Mouse (Mus musculus) adrenal gland, postnatal 0 days (tissue): ENCODE measurements around the gene Olfr1193. TPM values are rescaled to one million over a fixed set of nuclear protein-coding genes. Genes with fewer than 3 reads are reported as not detected.

Source experiments
- polyA plus RNA-seq: library from polyadenylated mRNA; unstranded; fragments of >200 nt; fragmentation: Nextera tagmentation; extraction: Ambion mirVana; gene quantifications from 2 replicates; pipeline ENCODE4 v1.2.1, GENCODE M21; 2015

Gene Olfr1193
- polyA plus RNA-seq = not detected in 2 replicates

DNA sequence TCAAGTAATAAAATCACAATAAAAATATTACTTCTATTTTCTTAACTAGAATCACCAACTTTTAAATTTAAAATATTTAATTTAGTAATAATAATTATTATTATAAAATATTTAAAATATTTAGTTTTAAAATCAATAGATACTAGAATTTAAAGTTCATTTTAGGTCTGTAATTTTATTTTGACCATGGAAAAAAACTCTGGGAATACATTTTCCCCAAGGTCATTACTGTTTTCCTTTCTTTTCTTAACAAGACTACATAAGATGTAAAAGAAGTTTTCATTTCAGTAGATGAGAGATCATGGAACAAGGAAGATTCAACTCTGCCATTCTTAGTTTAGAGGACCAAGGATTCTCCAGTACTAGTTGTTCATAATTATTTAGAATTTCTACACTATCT, at the start of gene Olfr1193:
Gene Olfr1193, plus strand, starts transcription at position 301 of the 400 bp plus-strand sequence.

GRCm38 (mm10) chr2:88640242-88640641, 35.2 kb upstream of the Olfr1193 start, which contains the start of gene Olfr1191-ps1:
Gene Olfr1191-ps1 (plus strand): TSS chr2:88640542.

GRCm38 (mm10) chr2:88648209-88648608, 27.2 kb upstream of the Olfr1193 start, which contains the start of gene Olfr1192-ps1:
Gene Olfr1192-ps1 (plus strand): TSS chr2:88648509.

DNA sequence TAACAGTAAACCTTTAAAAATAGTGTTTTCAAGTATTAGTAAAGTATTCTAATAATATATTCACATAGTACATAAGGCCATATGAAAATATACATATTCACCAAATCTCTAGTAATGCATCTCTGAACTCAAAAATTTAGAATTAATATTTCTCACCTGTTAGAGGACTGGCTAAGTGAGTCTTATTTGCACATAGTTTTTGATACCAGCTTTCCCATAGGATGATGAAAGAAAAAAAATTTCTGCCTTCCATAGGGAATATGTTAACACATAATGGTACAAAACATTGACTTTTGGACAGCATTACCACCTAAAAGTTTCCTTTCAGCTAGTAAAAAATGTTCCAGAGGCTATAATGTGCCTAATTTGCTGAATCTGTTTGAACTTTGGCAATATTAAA, 13.7 kb downstream of the Olfr1193 start, which contains the start of gene Olfr1195:
Gene Olfr1195, minus strand, starts transcription at position 101 of the 400 bp plus-strand sequence.

DNA sequence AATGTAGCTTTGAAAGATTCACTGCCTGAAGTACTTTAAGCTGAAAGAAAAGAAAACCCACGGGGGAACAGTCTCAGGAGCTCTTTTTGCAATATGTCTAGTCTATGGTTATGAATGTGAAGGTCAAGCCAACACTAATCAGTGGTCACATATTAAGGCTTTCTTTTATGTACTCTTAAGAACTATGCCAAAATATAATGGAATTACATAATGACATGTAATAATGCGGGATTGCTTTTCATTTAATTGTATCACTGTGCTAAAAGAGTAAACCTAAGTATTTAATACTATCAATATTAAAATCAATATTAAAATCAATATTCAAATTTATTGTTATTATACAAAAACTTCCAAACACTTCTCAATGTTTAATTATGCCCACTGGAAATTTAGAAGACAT, 29.1 kb downstream of the Olfr1193 start, which contains the start of gene Olfr1196:
Gene Olfr1196, minus strand, starts transcription at position 101 of the 400 bp plus-strand sequence.

Other genes starting within 250 kb of the Olfr1193 start
- gene Olfr1181, start 249.5 kb upstream of the Olfr1193 start, polyA plus RNA-seq = not detected in 2 replicates
- gene Gm13757, start 226.5 kb upstream of the Olfr1193 start, polyA plus RNA-seq = not detected in 2 replicates
- not detected in 2 replicates for gene Olfr1183, start 220.8 kb upstream of the Olfr1193 start, polyA plus RNA-seq
- gene Olfr1184, start 192.0 kb upstream of the Olfr1193 start, polyA plus RNA-seq = not detected in 2 replicates
- not detected in 2 replicates for gene Olfr1185-ps1, start 182.3 kb upstream of the Olfr1193 start, polyA plus RNA-seq
- gene Olfr1186, start 157.1 kb upstream of the Olfr1193 start, polyA plus RNA-seq = not detected in 2 replicates
- gene Olfr1188, start 118.7 kb upstream of the Olfr1193 start, polyA plus RNA-seq = not detected in 2 replicates
- gene Olfr1189, start 89.2 kb upstream of the Olfr1193 start, polyA plus RNA-seq = not detected in 2 replicates
- gene Olfr1191-ps1, start 35.1 kb upstream of the Olfr1193 start, polyA plus RNA-seq = not detected in 2 replicates
- not detected in 2 replicates for gene Olfr1192-ps1, start 27.1 kb upstream of the Olfr1193 start, polyA plus RNA-seq
- gene Olfr1195, start 13.6 kb downstream of the Olfr1193 start, polyA plus RNA-seq = not detected in 2 replicates
- not detected in 2 replicates for gene Olfr1196, start 29.0 kb downstream of the Olfr1193 start, polyA plus RNA-seq
- not detected in 2 replicates for gene Olfr1197, start 56.7 kb downstream of the Olfr1193 start, polyA plus RNA-seq
- gene Olfr1198, start 75.7 kb downstream of the Olfr1193 start, polyA plus RNA-seq = not detected in 2 replicates
- not detected in 2 replicates for gene Olfr1199, start 84.8 kb downstream of the Olfr1193 start, polyA plus RNA-seq
- gene Olfr1200, start 94.9 kb downstream of the Olfr1193 start, polyA plus RNA-seq = not detected in 2 replicates
- gene Olfr1201, start 117.4 kb downstream of the Olfr1193 start, polyA plus RNA-seq = not detected in 2 replicates
- gene Olfr1202, start 138.9 kb downstream of the Olfr1193 start, polyA plus RNA-seq = 0.03 TPM in 1 of 2 replicates, not detected in the other
- gene Olfr1205, start 154.1 kb downstream of the Olfr1193 start, polyA plus RNA-seq = not detected in 2 replicates
- gene Olfr1204, start 173.7 kb downstream of the Olfr1193 start, polyA plus RNA-seq = not detected in 2 replicates
- gene Olfr1206, start 187.6 kb downstream of the Olfr1193 start, polyA plus RNA-seq = not detected in 2 replicates
- gene Olfr1208, start 226.7 kb downstream of the Olfr1193 start, polyA plus RNA-seq = not detected in 2 replicates
- gene Olfr1209, start 239.5 kb downstream of the Olfr1193 start, polyA plus RNA-seq = not detected in 2 replicates